ENCODE assay signal across 8 mouse cellular contexts in genomic region chr1:186959380-186959779, GRCm38 (mm10). TPM values are rescaled to one million over a fixed set of nuclear protein-coding genes. Genes with fewer than 3 reads are reported as not detected.
DNase-seq lines count a peak whose midpoint lies in the region; ATAC-seq and TF ChIP-seq lines count a peak whose summit lies in the region.
"Had no signal": no experiment of that assay in that cellular context is flagged by ENCODE, and none has a peak within 500 bp of the region (broad histone marks: within the 10 kb centered on the region; RNA-seq: fewer than 3 reads in every experiment).

No protein-coding gene starts in this region.

- no peaks in the 10 kb centered on the region for H3K9me3 ChIP-seq in intestine, postnatal 0 days (ENCODE audit: control insufficient read depth)
- no peaks in the 10 kb centered on the region for H3K9me3 ChIP-seq in intestine, embryonic 16.5 days (ENCODE audit: control insufficient read depth, low read length)
- no peaks in the 10 kb centered on the region for H3K9me3 ChIP-seq in hindbrain, embryonic 10.5 days

- no peak overlapping the region for H3K4me3 ChIP-seq in intestine, postnatal 0 days (ENCODE audit: low read depth, low read length)
- H3K4me3 ChIP-seq in intestine, embryonic 16.5 days (ENCODE audit: low read length) = no peak overlapping the region
- no peak overlapping the region for H3K4me3 ChIP-seq in hindbrain, embryonic 10.5 days

- 57% methylated on average over 4 of the region's 4 CpGs for WGBS in intestine, postnatal 0 days
- 48% methylated on average over 4 of the region's 4 CpGs for WGBS in intestine, embryonic 16.5 days
- WGBS in hindbrain, embryonic 10.5 days = 51% methylated on average over 4 of the region's 4 CpGs

- no peak overlapping the region for H3K27ac ChIP-seq in intestine, postnatal 0 days (ENCODE audit: low read depth, low read length)
- no peak overlapping the region for H3K27ac ChIP-seq in intestine, embryonic 16.5 days (ENCODE audit: low read length)
- no peak overlapping the region for H3K27ac ChIP-seq in hindbrain, embryonic 10.5 days

- no peaks in the 10 kb centered on the region for H3K36me3 ChIP-seq in intestine, postnatal 0 days (ENCODE audit: control insufficient read depth, insufficient read depth)
- H3K36me3 ChIP-seq in intestine, embryonic 16.5 days (ENCODE audit: control insufficient read depth, insufficient read depth, low read length) = no peaks in the 10 kb centered on the region
- H3K36me3 ChIP-seq in hindbrain, embryonic 10.5 days = no peaks in the 10 kb centered on the region

- H3K4me1 ChIP-seq in intestine, postnatal 0 days (replicated peaks; ENCODE audit: control insufficient read depth, insufficient read depth, low read length) = no peaks in the 10 kb centered on the region
- no peaks in the 10 kb centered on the region; the same call in 1 of the 2 replicates for H3K4me1 ChIP-seq in intestine, embryonic 16.5 days (ENCODE audit: control insufficient read depth, insufficient read depth, low read length)
- peaks cover 7% of the 10 kb centered on the region; the same call in 1 of the 2 replicates for H3K4me1 ChIP-seq in hindbrain, embryonic 10.5 days (replicated peaks)

- no peak overlapping the region for H3K9ac ChIP-seq in intestine, postnatal 0 days (ENCODE audit: low read depth, low read length)
- no peak overlapping the region for H3K9ac ChIP-seq in intestine, embryonic 16.5 days (ENCODE audit: low read depth, low read length)

- no peak overlapping the region for H3K4me2 ChIP-seq in intestine, postnatal 0 days (replicated peaks; ENCODE audit: low read depth)
- H3K4me2 ChIP-seq in intestine, embryonic 16.5 days (ENCODE audit: low read depth, low read length) = no peak overlapping the region

- ATAC-seq in intestine, postnatal 0 days = no peak
- no peak for ATAC-seq in intestine, embryonic 16.5 days

- TF ChIP-seq CTCF in intestine, postnatal 0 days (IDR thresholded peaks at IDR 0.05; ENCODE audit: low read depth) = peak; percentile 66

- no peaks in the 10 kb centered on the region for H3K27me3 ChIP-seq in intestine, postnatal 0 days (replicated peaks; ENCODE audit: control insufficient read depth, insufficient read depth, low read length)
- no peaks in the 10 kb centered on the region for H3K27me3 ChIP-seq in intestine, embryonic 16.5 days (replicated peaks; ENCODE audit: control insufficient read depth, insufficient read depth, low read length)
- no peaks in the 10 kb centered on the region for H3K27me3 ChIP-seq in hindbrain, embryonic 10.5 days (ENCODE audit: insufficient read depth, poor library complexity, severe bottlenecking)

- DNase-seq in retina, postnatal 1 day = peak; percentile 12
- DNase-seq in retina, embryonic 14.5 days (ENCODE audit: low spot score) = no peak
- DNase-seq in embryo, embryonic 10.5 days (ENCODE audit: low spot score) = peak; percentile 43
- DNase-seq in frontal cortex, postnatal 14 days (ENCODE audit: low spot score in 2 of 2) = no peak
- DNase-seq in hindbrain, embryonic 10.5 days (ENCODE audit: low spot score) = no peak

RNA-seq across cellular contexts. Expression of gene D1Pas1, which starts 7.8 kb away (rescaled TPM):
- not detected in 2 replicates for polyA plus RNA-seq in intestine, postnatal 0 days (2015; fragmentation: Nextera tagmentation; extraction: Ambion mirVana)
- polyA plus RNA-seq in intestine, embryonic 16.5 days (2015; fragmentation: Nextera tagmentation; extraction: Ambion mirVana) = 0.04 and 0.06 TPM in 2 replicates
- polyA plus RNA-seq in hindbrain, embryonic 10.5 days (2016; fragmentation: Nextera tagmentation; extraction: Ambion mirVana) = 0.20 and 0.25 TPM in 2 replicates
- polyA plus RNA-seq: liver, embryonic 16.5 days had no signal

Comparison
In these comparisons a context has a peak if more than half of its experiments do, and no peak if none do; other contexts are left out.
1. DNase-seq: peak in retina, postnatal 1 day (single experiment) and embryo, embryonic 10.5 days (single experiment); none in retina, embryonic 14.5 days (single experiment), frontal cortex, postnatal 14 days (0 of 2) and hindbrain, embryonic 10.5 days (single experiment).